ENCODE assay signal across 11 mouse cellular contexts in the genomic region with DNA sequence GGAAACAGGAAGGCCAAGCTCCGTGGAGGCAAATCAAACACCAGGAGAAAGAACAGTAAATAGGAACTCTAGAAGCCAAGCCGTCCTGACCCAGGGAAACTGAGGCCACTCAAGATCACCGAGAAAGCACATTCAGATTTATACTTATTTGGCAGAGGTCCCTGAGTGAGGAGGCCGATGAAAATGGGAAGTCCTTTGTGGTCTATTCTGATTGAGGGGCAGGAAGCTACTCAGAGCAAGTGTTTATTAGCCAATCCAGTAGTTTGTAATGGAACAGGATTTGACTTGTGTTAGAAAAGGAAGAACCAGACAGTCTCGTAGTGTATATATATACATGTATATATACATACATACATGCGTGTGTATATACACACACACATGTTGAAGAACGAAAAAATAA. TPM values are rescaled to one million over a fixed set of nuclear protein-coding genes. Genes with fewer than 3 reads are reported as not detected.
DNase-seq lines count a peak whose midpoint lies in the region; ATAC-seq lines count a peak whose summit lies in the region.
"Had no signal": no experiment of that assay in that cellular context is flagged by ENCODE, and none has a peak within 500 bp of the region (broad histone marks: within the 10 kb centered on the region; RNA-seq: fewer than 3 reads in every experiment).

No protein-coding gene starts in this region.

- peaks cover 45% of the 10 kb centered on the region for H3K36me3 ChIP-seq in hindbrain, embryonic 13.5 days
- 0 out of 2 replicates have a peak, but pooled peaks cover 2% of the 10 kb centered on the region for H3K36me3 ChIP-seq in hindbrain, embryonic 16.5 days (ENCODE audit: control insufficient read depth, insufficient read depth, low read length)
- peaks cover 11% of the 10 kb centered on the region; the same call in 1 of the 2 replicates for H3K36me3 ChIP-seq in limb, embryonic 11.5 days (ENCODE audit: control insufficient read depth, insufficient read depth, low read length)

- H3K4me3 ChIP-seq in hindbrain, embryonic 13.5 days, result no peak overlapping the region
- no peak overlapping the region for H3K4me3 ChIP-seq in hindbrain, embryonic 16.5 days (ENCODE audit: low read length)
- no peak overlapping the region for H3K4me3 ChIP-seq in limb, embryonic 11.5 days (ENCODE audit: low read depth, low read length)
- H3K4me3 ChIP-seq: liver, embryonic 13.5 days; midbrain, embryonic 12.5 days had no signal

- no peak for ATAC-seq in hindbrain, embryonic 13.5 days (ENCODE audit: low FRiP score)
- no peak for ATAC-seq in hindbrain, embryonic 16.5 days
- ATAC-seq in limb, embryonic 11.5 days (ENCODE audit: insufficient number of reproducible peaks, low FRiP score, low TSS enrichment, low read depth), result no peak

- H3K9ac ChIP-seq in hindbrain, embryonic 13.5 days, result no peak overlapping the region
- no peak overlapping the region for H3K9ac ChIP-seq in hindbrain, embryonic 16.5 days (ENCODE audit: low read depth, low read length)
- no peak overlapping the region for H3K9ac ChIP-seq in limb, embryonic 11.5 days (ENCODE audit: low read length)
- H3K9ac ChIP-seq: liver, embryonic 13.5 days; midbrain, embryonic 12.5 days had no signal

- peaks cover 38% of the 10 kb centered on the region for H3K4me1 ChIP-seq in hindbrain, embryonic 13.5 days (replicated peaks)
- peaks cover 14% of the 10 kb centered on the region for H3K4me1 ChIP-seq in hindbrain, embryonic 16.5 days (ENCODE audit: control insufficient read depth, insufficient read depth, low read depth, low read length)
- H3K4me1 ChIP-seq in limb, embryonic 11.5 days (ENCODE audit: control insufficient read depth, insufficient read depth, low read length), result peaks cover 15% of the 10 kb centered on the region

- H3K9me3 ChIP-seq in hindbrain, embryonic 13.5 days, result no peaks in the 10 kb centered on the region
- H3K9me3 ChIP-seq in hindbrain, embryonic 16.5 days (ENCODE audit: control insufficient read depth, low read length), result no peaks in the 10 kb centered on the region
- H3K9me3 ChIP-seq in limb, embryonic 11.5 days (ENCODE audit: control insufficient read depth, low read length), result no peaks in the 10 kb centered on the region
- H3K9me3 ChIP-seq: liver, embryonic 13.5 days; midbrain, embryonic 12.5 days had no signal

- no peak overlapping the region for H3K4me2 ChIP-seq in hindbrain, embryonic 13.5 days
- H3K4me2 ChIP-seq in hindbrain, embryonic 16.5 days (ENCODE audit: low read length), result no peak overlapping the region
- no peak overlapping the region for H3K4me2 ChIP-seq in limb, embryonic 11.5 days (ENCODE audit: low read depth, severe bottlenecking)
- H3K4me2 ChIP-seq: liver, embryonic 13.5 days; midbrain, embryonic 12.5 days had no signal

- H3K27me3 ChIP-seq in hindbrain, embryonic 13.5 days, result no peaks in the 10 kb centered on the region
- H3K27me3 ChIP-seq in hindbrain, embryonic 16.5 days (replicated peaks; ENCODE audit: control insufficient read depth, insufficient read depth, low read length), result no peaks in the 10 kb centered on the region
- no peaks in the 10 kb centered on the region for H3K27me3 ChIP-seq in limb, embryonic 11.5 days (ENCODE audit: control insufficient read depth, insufficient read depth, low read length)
- H3K27me3 ChIP-seq: liver, embryonic 13.5 days; midbrain, embryonic 12.5 days had no signal

- peak; percentile 37 to 40 for DNase-seq in spleen, postnatal 36 days (ENCODE audit: low spot score in 2 of 2)
- no peak for DNase-seq in spleen, postnatal 14 days (ENCODE audit: low spot score in 2 of 2)
- DNase-seq in limb, embryonic 11.5 days (ENCODE audit: low spot score), result no peak
- DNase-seq in urinary bladder, postnatal 14 days (ENCODE audit: low spot score), result no peak
- no peak for DNase-seq in left cerebral cortex, adult 8-10 months (ENCODE audit: low spot score in 2 of 2)
- DNase-seq: kidney, adult 2 months; layer of hippocampus, adult 9-11 months; liver, embryonic 13.5 days had no signal

- WGBS in hindbrain, embryonic 13.5 days, result 89% methylated on average over 7 of the region's 7 CpGs
- 78% methylated on average over 7 of the region's 7 CpGs for WGBS in hindbrain, embryonic 16.5 days
- 80% methylated on average over 7 of the region's 7 CpGs for WGBS in limb, embryonic 11.5 days

- H3K27ac ChIP-seq in hindbrain, embryonic 13.5 days, result peak overlapping the region; percentile 67
- no peak overlapping the region; the same call in 1 of the 2 replicates for H3K27ac ChIP-seq in hindbrain, embryonic 16.5 days (ENCODE audit: low read depth, low read length)
- peak overlapping the region; percentile 63 for H3K27ac ChIP-seq in limb, embryonic 11.5 days (replicated peaks; ENCODE audit: low read depth, low read length)
- H3K27ac ChIP-seq: liver, embryonic 13.5 days had no signal

RNA-seq across cellular contexts. Expression of gene Slc38a1, which starts 48.8 kb away (rescaled TPM):
- polyA plus RNA-seq in hindbrain, embryonic 13.5 days (2015; fragmentation: Nextera tagmentation; extraction: Ambion mirVana), result 154 and 158 TPM in 2 replicates
- polyA plus RNA-seq in hindbrain, embryonic 16.5 days (2015; fragmentation: Nextera tagmentation; extraction: Ambion mirVana), result 127 and 139 TPM in 2 replicates
- 132 and 143 TPM in 2 replicates for polyA plus RNA-seq in limb, embryonic 11.5 days (2014; fragmentation: Nextera tagmentation; extraction: Ambion mirVana)
- 100 to 1,000 TPM; 104 to 111 (median 110) TPM for total RNA-seq in left cerebral cortex, adult 8-10 months (2022)

Comparison
In these comparisons a context has a peak if more than half of its experiments do, and no peak if none do; other contexts are left out.
1. DNase-seq: peak in spleen, postnatal 36 days (2 of 2); none in spleen, postnatal 14 days (0 of 2), limb, embryonic 11.5 days (single experiment), urinary bladder, postnatal 14 days (single experiment) and left cerebral cortex, adult 8-10 months (0 of 2).